Mouse (Mus musculus) liver, adult 2 months (tissue): Measurements from ENCODE around the gene Enthd1. TPM values are rescaled to one million over a fixed set of nuclear protein-coding genes. Genes with fewer than 3 reads are reported as not detected.

Source experiments
- DNase-seq: peaks from one replicate; pipeline ENCODE4 v3.0.0-alpha.2; 2011; ENCODE audit warnings: low read depth, low spot score; ENCODE audit errors: extremely low read depth
- H3K27ac ChIP-seq: fragments of 200-500 bp; replicated peaks from 2 replicates; pipeline ENCODE4 v1.5.1; 2012; ENCODE audit warnings: low read depth, mild to moderate bottlenecking, control low read depth, inconsistent platforms, low read length; ENCODE audit not compliant: insufficient read depth
- H3K27me3 ChIP-seq: fragments of 200-500 bp; 2 replicates; pipeline ENCODE4 v1.6.1; 2012; ENCODE audit warnings: mild to moderate bottlenecking, moderate library complexity, low read length, inconsistent platforms; ENCODE audit not compliant: control insufficient read depth, insufficient read depth
- H3K36me3 ChIP-seq: fragments of 200-500 bp; 2 replicates; pipeline ENCODE4 v1.6.1; 2012; ENCODE audit warnings: low read length, inconsistent platforms; ENCODE audit not compliant: control insufficient read depth, insufficient read depth
- H3K4me1 ChIP-seq: fragments of 200-500 bp; 2 replicates; pipeline ENCODE4 v1.6.1; 2011; ENCODE audit warnings: low read length; ENCODE audit not compliant: control insufficient read depth, insufficient read depth
- H3K4me3 ChIP-seq: fragments of 200-500 bp; 2 replicates; pipeline ENCODE4 v1.5.1; 2011; ENCODE audit warnings: low read depth, mild to moderate bottlenecking, control low read depth, low read length, moderate library complexity; ENCODE audit not compliant: insufficient read depth
- H3K79me2 ChIP-seq: fragments of 200-500 bp; 2 replicates; pipeline ENCODE4 v1.6.1; 2012; ENCODE audit warnings: inconsistent platforms, mild to moderate bottlenecking, low read length, moderate library complexity; ENCODE audit not compliant: control insufficient read depth, insufficient read depth
- H3K9ac ChIP-seq: fragments of 200-500 bp; 2 replicates; pipeline ENCODE4 v1.6.1; 2012; ENCODE audit warnings: low read depth, mild to moderate bottlenecking, control low read depth, inconsistent platforms, low read length
- CTCF ChIP-seq: fragments of 200-500 bp; IDR thresholded peaks from 2 replicates; pipeline ENCODE4 v1.5.1; 2011; ENCODE audit warnings: low read depth, low read length, control low read depth
- POLR2A ChIP-seq: fragments of 200-500 bp; IDR thresholded peaks from 2 replicates; pipeline ENCODE4 v1.6.1; 2011; ENCODE audit warnings: low read length, control low read depth; ENCODE audit not compliant: insufficient read depth; ENCODE audit errors: extremely low read depth
- WGBS: fragments of 180-500 bp; shearing (Covaris S2); methylation state at CpG from one replicate; pipeline ENCODE4 v1.1.7; 2018; 5-methylcytosine and 5-hydroxymethylcytosine counted together
- polyA plus RNA-seq: library from polyadenylated mRNA; depleted of rRNA; stranded (reverse); fragments of >200 nt; gene quantifications from 2 replicates; pipeline ENCODE4 v1.2.3, GENCODE M21; 2012; rRNA removed
- total RNA-seq: library from RNA; depleted of rRNA; stranded (reverse); fragments of >200 nt; gene quantifications from 2 replicates; pipeline ENCODE4 v1.2.3, GENCODE M21; 2014; rRNA removed

Enthd1 gene
- not detected in 2 replicates for total RNA-seq
- polyA plus RNA-seq: not detected in 2 replicates

GRCm38 (mm10) chr15:80565106-80565665, at the start of gene Enthd1:
Gene Enthd1 (minus strand): TSS chr15:80565156.
- no peaks in the 10 kb centered on the region for H3K79me2 ChIP-seq
- no peak within 1 kb of the TSS for H3K9ac ChIP-seq
- H3K27ac ChIP-seq: no peak within 1 kb of the TSS
- H3K4me1 ChIP-seq: no peaks in the 10 kb centered on the region
- no peak within 1 kb of the TSS for H3K4me3 ChIP-seq
- WGBS: 80% methylated on average over 19 of the region's 19 CpGs
- no peak for DNase-seq
- no peaks in the 10 kb centered on the region for H3K36me3 ChIP-seq
- TF ChIP-seq CTCF (no peak), POLR2A (no peak)
- peaks cover under 1% of the 10 kb centered on the region; the same call in 1 of the 2 replicates for H3K27me3 ChIP-seq

- no peak overlapping the region for H3K27ac ChIP-seq
- 70% methylated on average over 5 of the region's 5 CpGs for WGBS
- no peaks in the 10 kb centered on the region for H3K4me1 ChIP-seq
Measured at GRCm38 (mm10) chr15:80613904-80614303, 48.9 kb upstream of the Enthd1 start.

GRCm38 (mm10) chr15:80611478-80611877, 46.5 kb upstream of the Enthd1 start:
- H3K79me2 ChIP-seq: no peaks in the 10 kb centered on the region
- H3K4me1 ChIP-seq: no peaks in the 10 kb centered on the region
- 81% methylated on average over 5 of the region's 5 CpGs for WGBS
- no peak overlapping the region for H3K27ac ChIP-seq
- H3K4me3 ChIP-seq: no peak overlapping the region
- TF ChIP-seq CTCF (no peak), POLR2A (no peak)
- H3K27me3 ChIP-seq: no peaks in the 10 kb centered on the region
- no peaks in the 10 kb centered on the region for H3K36me3 ChIP-seq
- DNase-seq: no peak
- no peak overlapping the region for H3K9ac ChIP-seq

More at GRCm38 (mm10) chr15:80613904-80614303, 48.9 kb upstream of the Enthd1 start:
- no peak overlapping the region for H3K9ac ChIP-seq
- no peak for TF ChIP-seq CTCF
- no peak for TF ChIP-seq POLR2A
- H3K79me2 ChIP-seq: no peaks in the 10 kb centered on the region
- DNase-seq: no peak
- H3K27me3 ChIP-seq: no peaks in the 10 kb centered on the region
- H3K4me3 ChIP-seq: no peak overlapping the region
- H3K36me3 ChIP-seq: no peaks in the 10 kb centered on the region

- 77% methylated on average over 2 of the region's 2 CpGs for whole genome bisulfite sequencing
- H3K9ac ChIP-seq: no peak overlapping the region
- DNase-seq: no peak
- no peaks in the 10 kb centered on the region for H3K27me3 ChIP-seq
- H3K27ac ChIP-seq: no peak overlapping the region
- no peak overlapping the region for H3K4me3 ChIP-seq
- no peak for TF ChIP-seq CTCF
- TF ChIP-seq POLR2A: no peak
- H3K36me3 ChIP-seq: no peaks in the 10 kb centered on the region
- H3K79me2 ChIP-seq: no peaks in the 10 kb centered on the region
- no peaks in the 10 kb centered on the region for H3K4me1 ChIP-seq
Measured at GRCm38 (mm10) chr15:80610335-80610734, 45.4 kb upstream of the Enthd1 start.

GRCm38 (mm10) chr15:80607970-80608369, 43.0 kb upstream of the Enthd1 start:
- Histone ChIP-seq H3K79me2 (no peaks in the 10 kb centered on the region), H3K4me1 (no peaks in the 10 kb centered on the region), H3K4me3 (no peak overlapping the region), H3K27me3 (no peaks in the 10 kb centered on the region), H3K27ac (no peak overlapping the region), H3K36me3 (no peaks in the 10 kb centered on the region), H3K9ac (no peak overlapping the region)
- no peak for DNase-seq
- no peak for TF ChIP-seq POLR2A
- no peak for TF ChIP-seq CTCF
- 69% methylated on average over 3 of the region's 3 CpGs for WGBS

GRCm38 (mm10) chr15:80604026-80604425, 39.1 kb upstream of the Enthd1 start:
- no peaks in the 10 kb centered on the region for H3K4me1 ChIP-seq
- 80% methylated on average over 6 of the region's 6 CpGs for WGBS
- no peak for TF ChIP-seq CTCF
- TF ChIP-seq POLR2A: no peak

More at GRCm38 (mm10) chr15:80604026-80604425, 39.1 kb upstream of the Enthd1 start:
- no peak for DNase-seq
- Histone ChIP-seq H3K36me3 (no peaks in the 10 kb centered on the region), H3K27me3 (no peaks in the 10 kb centered on the region), H3K79me2 (no peaks in the 10 kb centered on the region), H3K4me3 (no peak overlapping the region), H3K27ac (no peak overlapping the region), H3K9ac (no peak overlapping the region)
